Mouse (Mus musculus) heart, postnatal 0 days (tissue): ENCODE results near the gene Dlg4. TPM values are rescaled to one million over a fixed set of nuclear protein-coding genes. Genes with fewer than 3 reads are reported as not detected.
A peak's percentile ranks its signal among the peaks of the same experiment; 100 is the strongest.

Experiments used
- ATAC-seq: fragments of 200-750 bp; cut with Nextera tagmentation; 2 replicates; pipeline ENCODE4 v1.8.0; 2017; ENCODE audit warnings: low read depth, moderate number of reproducible peaks, moderate library complexity; ENCODE audit not compliant: insufficient read depth
- DNase-seq: peaks from one replicate; pipeline ENCODE4 v3.0.0-alpha.2; 2016; ENCODE audit warnings: low spot score
- H3K27ac ChIP-seq: fragments of 300-500 bp; sonication (generic); 2 replicates; pipeline ENCODE4 v1.5.1; 2014; ENCODE audit warnings: low read depth, mild to moderate bottlenecking
- H3K27me3 ChIP-seq: fragments of 300-500 bp; sonication (generic); 2 replicates; pipeline ENCODE4 v1.6.1; 2014; ENCODE audit warnings: low read length, mixed read lengths; ENCODE audit not compliant: control insufficient read depth, insufficient read depth
- H3K36me3 ChIP-seq: fragments of 300-500 bp; sonication (generic); replicated peaks from 2 replicates; pipeline ENCODE4 v1.6.1; 2014; ENCODE audit warnings: low read length, mixed read lengths; ENCODE audit not compliant: control insufficient read depth, insufficient read depth
- H3K4me1 ChIP-seq: fragments of 300-500 bp; sonication (generic); 2 replicates; pipeline ENCODE4 v1.6.1; 2014; ENCODE audit warnings: antibody characterized with exemption; ENCODE audit not compliant: control insufficient read depth, insufficient read depth
- H3K4me2 ChIP-seq: fragments of 300-500 bp; sonication (generic); 2 replicates; pipeline ENCODE4 v1.6.1; 2014; ENCODE audit warnings: low read depth, mild to moderate bottlenecking, low read length, moderate library complexity
- H3K4me3 ChIP-seq: fragments of 300-500 bp; sonication (generic); 2 replicates; pipeline ENCODE4 v1.5.1; 2014; ENCODE audit warnings: low read depth, low read length
- H3K9ac ChIP-seq: fragments of 300-500 bp; sonication (generic); replicated peaks from 2 replicates; pipeline ENCODE4 v1.6.1; 2014; ENCODE audit warnings: low read depth, low read length, mixed read lengths
- H3K9me3 ChIP-seq: fragments of 300-500 bp; sonication (generic); replicated peaks from 2 replicates; pipeline ENCODE4 v1.6.1; 2016; ENCODE audit warnings: low read length; ENCODE audit not compliant: control insufficient read depth
- CTCF ChIP-seq: IDR thresholded peaks from 2 replicates; pipeline ENCODE4 v1.5.1; 2016; ENCODE audit warnings: antibody characterized with exemption, control low read depth, low read depth
- EP300 ChIP-seq: IDR thresholded peaks from 2 replicates; pipeline ENCODE4 v1.6.1; 2016; ENCODE audit warnings: antibody characterized with exemption, low read depth
- WGBS: fragments of 180-500 bp; shearing (Covaris S2); extraction: QIAGEN DNeasy Blood & Tissue Kit; methylation state at CpG from one replicate; pipeline ENCODE4 v1.1.7; 2014; 5-methylcytosine and 5-hydroxymethylcytosine counted together
- polyA plus RNA-seq: library from polyadenylated mRNA; unstranded; fragments of >200 nt; fragmentation: Nextera tagmentation; extraction: Ambion mirVana; gene quantifications from 2 replicates; pipeline ENCODE4 v1.2.1, GENCODE M21; 2015
- total RNA-seq: library from RNA; depleted of rRNA; stranded (reverse); fragments of >200 nt; gene quantifications from 2 replicates; pipeline ENCODE4 v1.2.3, GENCODE M21; 2014; ENCODE audit warnings: low replicate concordance

The Dlg4 gene
- total and polyA plus RNA-seq, 2 experiments from 2014 or later: 2.2 to 10.3 TPM

GRCm38 (mm10) chr11:70021264-70022132, 4.8 kb downstream of the Dlg4 start:
- no peaks in the 10 kb centered on the region for H3K9me3 ChIP-seq
- H3K36me3 ChIP-seq: no peaks in the 10 kb centered on the region
- H3K4me3 ChIP-seq: peak overlapping the region; percentile 56
- no peak for TF ChIP-seq EP300
- TF ChIP-seq CTCF: no peak
- WGBS: 3% methylated on average over 40 of the region's 40 CpGs
- peak overlapping the region; percentile 43 for H3K27ac ChIP-seq
- peaks cover 31% of the 10 kb centered on the region for H3K4me1 ChIP-seq
- H3K9ac ChIP-seq: no peak overlapping the region; the same call in 1 of the 2 replicates
- H3K27me3 ChIP-seq: peaks cover 12% of the 10 kb centered on the region; the same call in 1 of the 2 replicates
- DNase-seq (peak; percentile 94), ATAC-seq (peak; percentile 77)
- H3K4me2 ChIP-seq: peak overlapping the region; percentile 88

GRCm38 (mm10) chr11:70023481-70024150, 6.9 kb downstream of the Dlg4 start:
- H3K9me3 ChIP-seq: no peaks in the 10 kb centered on the region
- H3K27me3 ChIP-seq: peaks cover 12% of the 10 kb centered on the region; the same call in 1 of the 2 replicates
- H3K9ac ChIP-seq: no peak overlapping the region; the same call in 1 of the 2 replicates
- H3K4me1 ChIP-seq: peaks cover 29% of the 10 kb centered on the region
- H3K4me3 ChIP-seq: peak overlapping the region; percentile 32
- no peak for DNase-seq
- ATAC-seq: no peak
- no peak overlapping the region for H3K27ac ChIP-seq
- TF ChIP-seq CTCF (no peak), EP300 (no peak)
- 10% methylated on average over 20 of the region's 29 CpGs for WGBS
- H3K4me2 ChIP-seq: peak overlapping the region; percentile 63
- H3K36me3 ChIP-seq: no peaks in the 10 kb centered on the region

GRCm38 (mm10) chr11:70024151-70024514, 7.4 kb downstream of the Dlg4 start:
- Histone ChIP-seq H3K36me3 (no peaks in the 10 kb centered on the region), H3K27me3 (peaks cover 12% of the 10 kb centered on the region; the same call in 1 of the 2 replicates), H3K9me3 (no peaks in the 10 kb centered on the region), H3K9ac (no peak overlapping the region; the same call in 1 of the 2 replicates), H3K4me3 (peak overlapping the region; percentile 32), H3K4me1 (peaks cover 30% of the 10 kb centered on the region), H3K27ac (no peak overlapping the region), H3K4me2 (peak overlapping the region; percentile 63)
- WGBS: 15% methylated on average over 6 of the region's 6 CpGs
- no peak for TF ChIP-seq CTCF
- no peak for TF ChIP-seq EP300
- ATAC-seq (no peak), DNase-seq (no peak)

GRCm38 (mm10) chr11:70026689-70027088, 9.9 kb downstream of the Dlg4 start:
- ATAC-seq (peak; percentile 58), DNase-seq (peak; percentile 41)
- H3K9ac ChIP-seq: 0 out of 2 replicates have a peak overlapping the region, but pooled peaks have one; percentile 11
- 13% methylated on average over 18 of the region's 19 CpGs for WGBS
- no peak for TF ChIP-seq EP300
- no peak for TF ChIP-seq CTCF
- peaks cover 8% of the 10 kb centered on the region for H3K36me3 ChIP-seq
- no peaks in the 10 kb centered on the region for H3K9me3 ChIP-seq
- H3K27me3 ChIP-seq: peaks cover 12% of the 10 kb centered on the region; the same call in 1 of the 2 replicates
- H3K27ac ChIP-seq: peak overlapping the region; percentile 46; the same call in 1 of the 2 replicates
- H3K4me2 ChIP-seq: peak overlapping the region; percentile 60
- peak overlapping the region; percentile 35 for H3K4me3 ChIP-seq
- H3K4me1 ChIP-seq: peaks cover 19% of the 10 kb centered on the region; the same call in 1 of the 2 replicates

- WGBS: 52% methylated on average over 9 of the region's 9 CpGs
- no peak overlapping the region for H3K9ac ChIP-seq
- ATAC-seq (no peak), DNase-seq (no peak)
- TF ChIP-seq EP300: no peak
- no peak for TF ChIP-seq CTCF
- peaks cover 12% of the 10 kb centered on the region for H3K36me3 ChIP-seq
- peak overlapping the region; percentile 60 for H3K4me2 ChIP-seq
- peak overlapping the region; percentile 35; the same call in 1 of the 2 replicates for H3K4me3 ChIP-seq
- H3K27me3 ChIP-seq: peaks cover 12% of the 10 kb centered on the region; the same call in 1 of the 2 replicates
- peak overlapping the region; percentile 46; the same call in 1 of the 2 replicates for H3K27ac ChIP-seq
- no peaks in the 10 kb centered on the region for H3K9me3 ChIP-seq
- H3K4me1 ChIP-seq: peaks cover 19% of the 10 kb centered on the region; the same call in 1 of the 2 replicates
These were observed 10.7 kb downstream of the Dlg4 start for GRCm38 (mm10) chr11:70027397-70027796.
